Mouse (Mus musculus) fibroblast of lung, adult 2 months (primary cell): ENCODE measurements around the gene Dcst1.

ENCODE experiments used
- DNase-seq: peaks from one replicate; pipeline ENCODE4 v3.0.0-alpha.2; 2011; ENCODE audit warnings: low read depth

The Dcst1 gene

DNA sequence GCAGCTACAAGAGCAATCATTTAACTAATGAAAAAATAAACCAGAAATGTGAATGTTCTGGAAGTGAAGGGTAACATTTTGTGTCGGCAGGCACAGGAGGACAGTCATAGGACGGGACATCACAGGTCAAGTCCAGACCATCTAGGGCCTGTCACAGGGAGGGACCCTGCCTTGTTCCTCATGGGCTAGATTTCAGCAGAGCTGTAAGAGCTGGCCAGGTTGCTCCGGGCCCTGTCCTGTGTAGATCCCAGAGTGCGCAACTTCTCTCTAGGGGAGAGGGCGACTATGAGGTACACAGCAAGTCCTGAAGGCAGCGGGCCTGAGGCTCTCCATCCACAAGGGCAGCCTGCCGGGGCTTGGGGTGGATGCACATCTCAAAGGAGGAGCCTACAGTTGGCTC lies 3.4 kb downstream of the Dcst1 start, which contains the start of gene Dcst2:
Dcst2 (plus strand) TSS at position 301 of the 400 bp plus-strand sequence.
- DNase-seq: no peak

- DNase-seq: no peak
These were observed 4.8 kb downstream of the Dcst1 start for GRCm38 (mm10) chr3:89360237-89360636.

DNA sequence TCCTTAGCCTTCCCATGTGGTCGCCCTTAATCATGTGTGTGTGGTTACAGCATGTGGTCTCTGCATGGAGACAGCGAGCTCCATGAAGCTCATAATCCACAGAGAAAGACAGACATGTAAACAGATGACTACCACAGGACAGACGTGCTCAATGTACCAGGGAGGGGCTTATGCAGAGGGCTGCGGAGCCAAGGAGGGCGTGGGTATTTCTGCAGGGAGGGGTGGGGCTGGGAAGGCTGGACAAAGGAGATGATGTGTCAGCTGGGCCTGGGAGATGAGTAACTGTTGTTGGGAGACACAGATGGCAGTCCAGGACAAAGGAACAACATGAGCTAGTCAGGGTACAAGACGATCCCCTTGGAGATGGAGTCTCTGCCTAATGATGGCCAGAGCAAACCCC lies 5.4 kb downstream of the Dcst1 start:
- peak; percentile 26 for DNase-seq

- no peak for DNase-seq
These were observed 9.0 kb downstream of the Dcst1 start for GRCm38 (mm10) chr3:89356029-89356428.

DNA sequence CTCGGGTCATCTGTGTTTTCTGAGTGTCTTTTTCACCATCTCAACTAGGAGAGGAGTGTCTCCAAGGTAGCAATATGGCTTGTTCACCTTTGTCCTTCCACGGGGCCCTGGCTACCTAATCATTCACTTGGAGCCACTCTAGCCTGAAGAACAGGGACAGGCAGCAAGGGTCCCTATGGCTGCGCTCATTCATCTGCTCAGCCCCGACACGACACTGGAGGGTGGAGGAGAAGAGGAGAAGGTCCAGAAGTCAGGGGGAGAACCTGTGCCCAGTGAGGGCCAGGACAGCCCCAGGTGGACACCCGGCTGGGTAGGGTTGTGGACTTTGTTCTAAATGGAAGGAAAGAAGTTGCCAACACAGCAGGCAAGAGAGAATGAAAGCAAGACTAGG lies 9.5 kb downstream of the Dcst1 start:
- DNase-seq: no peak

GRCm38 (mm10) chr3:89354816-89355511 lies 10.1 kb downstream of the Dcst1 start:
- DNase-seq: no peak

DNA sequence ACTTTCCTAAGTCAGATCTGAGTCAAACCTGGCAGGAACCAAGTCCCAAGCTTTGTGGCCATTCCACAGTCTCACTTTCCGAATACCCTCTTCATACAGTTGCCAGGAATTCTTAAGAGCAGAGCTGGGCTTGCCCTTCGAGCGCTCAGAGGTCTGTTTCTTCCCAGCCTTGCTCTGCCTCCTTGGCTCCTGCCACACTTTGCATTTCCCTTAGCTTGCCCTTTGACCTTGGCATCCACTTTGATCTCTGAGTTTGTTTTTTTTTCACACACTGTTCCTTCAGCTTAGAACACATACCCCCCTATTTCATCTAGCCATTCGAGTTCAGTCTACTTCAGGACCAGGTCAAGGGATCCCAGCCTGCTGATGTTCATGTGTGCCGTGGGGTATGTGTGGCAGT lies 13.8 kb downstream of the Dcst1 start:
- DNase-seq: no peak

- DNase-seq: no peak
These were observed 15.1 kb downstream of the Dcst1 start, which contains the start of gene Adam15 for GRCm38 (mm10) chr3:89349869-89350501. Adam15 (minus strand) TSS chr3:89349996.

DNA sequence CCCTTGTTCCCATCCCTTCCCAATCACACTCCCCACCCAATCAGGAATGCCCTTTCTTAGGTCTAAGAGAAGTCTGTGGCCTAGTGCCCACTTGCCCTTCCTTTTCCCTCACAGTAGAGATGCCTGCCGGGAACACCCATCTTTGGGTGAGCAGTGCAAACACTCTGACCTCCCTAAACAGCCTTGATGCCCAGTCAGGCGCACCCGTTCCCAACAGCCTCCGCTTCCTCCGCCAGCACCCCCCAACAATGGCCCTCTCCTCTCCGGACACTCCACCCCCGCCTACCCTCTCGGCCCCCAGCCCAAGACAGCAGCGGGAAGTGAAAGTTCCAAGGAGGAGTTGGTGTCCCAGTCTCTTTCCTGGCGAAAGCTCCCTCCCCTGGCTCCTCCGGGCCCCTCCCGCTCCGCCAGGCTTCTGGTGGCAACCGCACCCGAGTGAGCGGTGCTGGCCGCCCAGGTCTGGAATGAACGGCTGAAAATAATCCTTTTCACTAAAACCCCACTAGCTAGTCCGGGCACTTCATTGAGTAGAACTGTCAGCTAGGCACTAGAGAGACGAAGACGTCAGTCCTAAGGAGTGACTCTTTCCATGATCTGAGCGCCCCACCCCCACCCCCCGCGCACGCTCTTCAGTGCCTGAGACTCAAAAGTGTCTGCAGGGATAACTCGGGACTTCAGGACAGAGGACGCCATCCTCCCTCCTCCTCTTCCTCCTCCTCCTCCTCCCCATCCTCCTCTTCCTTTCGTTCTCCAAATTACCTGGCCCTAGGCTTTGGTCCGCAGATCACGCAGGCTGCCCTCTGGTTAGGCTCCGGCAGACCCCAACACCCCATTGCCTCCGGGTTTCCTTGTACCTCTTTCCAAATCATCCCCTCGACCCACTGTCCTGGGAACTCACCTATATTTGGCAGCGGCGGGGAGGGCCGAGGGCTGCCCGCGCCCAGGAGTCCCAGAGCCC lies 15.9 kb downstream of the Dcst1 start:
- DNase-seq: no peak

DNA sequence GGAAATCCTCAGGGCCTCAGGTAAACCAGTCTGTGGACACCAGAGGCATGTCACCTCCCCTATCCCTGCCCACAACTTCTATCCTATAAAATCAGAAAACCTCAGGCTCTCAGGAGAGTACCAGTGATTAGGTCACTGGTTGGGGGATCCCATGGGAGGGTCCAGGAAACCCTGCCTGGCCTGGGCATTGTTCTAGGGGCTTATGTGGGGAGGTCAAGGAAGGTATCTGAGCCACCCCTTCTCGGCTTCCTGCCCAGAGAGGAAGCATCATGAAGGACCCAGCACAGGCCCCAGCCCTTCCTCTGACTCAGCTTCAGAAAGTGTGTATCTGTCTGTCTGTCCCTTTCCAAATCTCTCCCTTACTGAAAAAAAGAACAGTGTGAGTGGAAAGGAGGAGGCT lies 17.1 kb downstream of the Dcst1 start:
- DNase-seq: no peak

- DNase-seq: no peak
These were observed 18.1 kb downstream of the Dcst1 start for GRCm38 (mm10) chr3:89346815-89347540.

- no peak for DNase-seq
These were observed 21.8 kb downstream of the Dcst1 start for GRCm38 (mm10) chr3:89343279-89343678.

DNA sequence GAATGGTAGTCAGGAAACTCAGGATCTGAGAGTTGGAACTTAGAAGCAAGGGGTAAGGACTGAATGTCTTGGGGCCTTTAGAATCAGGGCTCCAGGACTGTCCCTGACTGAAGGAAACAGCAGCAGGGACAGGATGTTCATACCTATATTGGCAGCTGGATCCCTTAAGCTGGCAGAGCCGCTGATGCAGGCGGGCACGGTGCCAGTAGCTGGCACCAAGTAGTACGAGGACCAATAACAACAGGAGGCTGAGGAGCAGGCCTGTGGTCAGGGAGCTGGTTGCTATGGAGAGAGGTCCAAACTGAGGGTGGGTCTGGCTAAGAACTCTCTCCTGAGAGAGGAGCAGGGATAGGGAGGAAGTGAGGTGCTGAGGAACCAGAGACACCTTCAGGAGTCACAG lies 23.3 kb downstream of the Dcst1 start:
- no peak for DNase-seq

DNA sequence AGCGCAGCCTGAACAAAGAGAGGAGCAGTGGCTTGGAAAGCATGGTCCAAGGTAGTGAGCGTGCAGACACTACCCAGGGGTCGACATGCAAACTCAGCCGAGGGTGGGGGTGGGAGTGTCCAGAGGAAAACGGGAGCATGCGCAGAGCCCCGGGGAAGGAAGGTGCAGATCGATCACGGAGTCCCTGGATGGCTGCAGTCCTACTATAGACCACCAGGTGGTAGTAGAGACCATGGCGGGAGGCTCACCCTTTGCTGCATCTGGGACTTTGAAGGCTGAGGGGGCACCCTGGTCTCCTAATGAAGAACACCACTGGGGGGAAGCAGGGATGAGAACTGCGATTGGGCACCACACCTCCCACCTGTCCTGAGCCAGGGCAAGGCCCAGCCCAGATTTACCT lies 24.6 kb downstream of the Dcst1 start:
- DNase-seq: no peak

DNA sequence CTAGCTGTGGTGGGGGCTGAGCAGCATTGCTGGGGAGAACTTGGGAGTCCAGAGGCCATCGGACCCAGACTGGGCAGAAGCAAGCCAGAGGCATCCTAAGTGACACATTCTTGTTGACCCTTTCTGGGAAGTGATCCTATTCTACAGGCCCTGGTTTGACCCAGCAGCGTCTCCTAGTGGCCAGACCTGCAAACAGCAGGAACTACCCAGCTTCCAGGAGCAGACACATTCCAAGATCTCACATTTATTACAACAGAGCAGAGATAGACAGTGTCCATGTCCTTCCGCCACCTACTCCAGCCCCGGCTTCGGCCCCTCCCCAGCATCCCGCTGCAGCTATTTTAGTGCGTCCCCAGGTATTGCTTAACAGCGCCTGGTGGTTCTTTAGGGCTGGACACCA lies 25.6 kb downstream of the Dcst1 start:
- DNase-seq: no peak

- DNase-seq: no peak
These were observed 27.1 kb downstream of the Dcst1 start, which contains the start of gene Efna4 for GRCm38 (mm10) chr3:89337721-89338578. Efna4 (minus strand) TSS chr3:89338028.

DNA sequence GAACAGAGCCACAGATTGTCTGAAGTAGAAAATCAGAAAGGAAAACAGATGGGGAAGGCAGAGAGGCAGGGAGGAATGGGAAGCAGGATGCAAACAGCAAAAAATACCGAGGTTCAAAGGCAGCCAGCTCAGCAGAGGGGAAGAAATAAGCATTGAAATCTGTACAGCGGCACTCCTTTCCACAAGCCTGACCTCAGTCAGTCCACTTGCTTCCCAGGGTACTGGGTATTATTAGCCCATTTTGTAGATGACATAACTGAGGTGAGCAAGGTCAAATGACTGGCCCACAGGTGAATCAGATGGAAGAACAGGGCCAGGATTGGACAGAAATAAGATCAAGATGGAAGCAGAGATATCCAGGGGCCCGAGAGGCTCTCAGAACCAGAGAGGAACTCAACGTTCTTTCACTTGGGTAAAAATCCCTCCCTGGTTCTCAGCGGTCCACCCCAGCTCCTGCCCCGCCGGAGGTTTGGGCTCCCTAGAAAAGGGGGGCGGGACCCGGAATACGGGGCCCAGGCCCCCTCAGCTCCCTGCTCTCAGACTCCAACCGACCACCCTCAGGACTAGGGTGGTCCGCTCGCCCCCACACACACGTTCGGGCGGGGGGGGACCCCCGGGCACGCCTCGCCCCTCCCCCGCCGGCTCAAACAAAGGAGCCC lies 27.9 kb downstream of the Dcst1 start:
- no peak for DNase-seq

DNA sequence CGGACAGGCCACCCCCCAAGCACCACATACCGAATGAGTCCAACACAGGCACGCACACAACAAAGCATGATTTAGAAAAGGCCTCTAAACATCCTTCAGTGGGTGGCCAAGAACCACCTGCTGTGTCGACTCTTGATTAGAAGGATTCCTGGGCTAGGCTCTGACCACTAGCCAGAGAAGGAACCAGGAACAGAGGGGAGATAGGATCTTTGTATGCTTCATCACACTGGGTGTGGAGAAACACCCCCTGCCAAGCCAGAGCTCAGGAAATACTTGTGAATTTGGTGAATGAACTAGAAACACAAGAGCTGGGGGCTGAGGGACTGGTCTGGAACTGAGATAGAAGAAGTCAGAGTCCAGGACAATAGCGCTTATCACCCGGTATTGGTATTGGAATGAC lies 28.5 kb downstream of the Dcst1 start:
- DNase-seq: no peak

DNA sequence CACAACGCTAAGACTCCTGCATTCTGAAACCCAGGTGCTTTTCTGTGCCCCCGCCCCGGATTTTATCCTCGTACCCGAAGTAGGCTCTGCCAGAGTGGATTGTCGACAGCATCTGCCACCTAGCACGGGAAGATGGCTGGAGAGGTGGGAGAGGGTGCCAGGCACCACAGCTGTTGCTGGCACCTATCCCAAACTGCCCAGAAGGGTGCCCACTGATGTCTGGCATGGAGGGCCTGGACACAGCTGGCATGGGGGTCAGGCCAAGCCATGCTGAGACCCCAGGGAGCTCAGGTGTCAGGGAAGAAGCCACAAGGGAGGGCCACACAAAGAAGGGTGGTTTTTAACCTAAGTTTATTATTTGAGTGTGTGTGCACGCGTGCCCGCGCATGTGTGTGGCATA lies 32.0 kb downstream of the Dcst1 start:
- no peak for DNase-seq

DNA sequence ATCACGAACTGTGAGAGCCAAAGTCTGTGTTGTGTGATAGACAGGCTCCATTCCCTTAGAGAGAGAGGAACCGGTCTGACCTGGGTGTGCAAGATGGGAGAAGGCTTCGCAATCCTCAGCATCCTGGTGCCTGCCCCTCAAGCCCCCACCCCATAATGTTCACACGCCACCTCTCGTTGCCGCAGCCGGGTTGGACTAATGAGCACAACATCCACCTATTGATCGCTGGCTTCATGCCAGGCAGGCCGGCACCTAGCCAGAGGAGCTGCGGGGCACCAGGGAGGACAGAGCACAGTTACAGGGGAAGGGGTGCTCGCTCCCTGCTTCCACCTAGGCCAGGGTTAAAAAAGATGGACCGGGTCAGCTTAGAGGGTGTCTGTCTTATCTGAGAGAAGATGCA lies 32.6 kb downstream of the Dcst1 start:
- no peak for DNase-seq
